Mouse (Mus musculus): ENCODE results near the gene Aire.
A peak's percentile ranks its signal among the peaks of the same experiment; 100 is the strongest.

Aire gene

DNA sequence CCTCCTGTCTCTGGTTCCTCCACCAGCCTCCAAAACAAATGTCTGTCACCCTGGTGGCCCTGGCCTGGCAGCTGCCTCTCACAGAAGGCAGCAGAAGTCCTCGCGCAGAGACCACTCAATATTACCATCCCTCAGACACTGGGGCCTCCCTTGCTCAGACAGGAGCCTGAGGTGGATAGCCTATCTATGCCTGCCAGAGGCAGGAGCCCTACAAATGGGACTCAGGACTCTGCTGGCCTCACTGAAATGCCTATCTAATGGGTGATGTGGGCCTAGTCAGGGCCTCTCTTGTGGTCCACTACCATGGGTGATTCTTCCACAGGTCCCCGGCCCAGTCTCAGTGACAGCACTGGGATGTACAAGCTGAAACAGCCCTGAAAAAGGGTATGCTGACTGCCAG lies 35.2 kb downstream of the Aire start:
- no peak for DNase-seq (ENCODE audit: inconsistent ontology term)

DNA sequence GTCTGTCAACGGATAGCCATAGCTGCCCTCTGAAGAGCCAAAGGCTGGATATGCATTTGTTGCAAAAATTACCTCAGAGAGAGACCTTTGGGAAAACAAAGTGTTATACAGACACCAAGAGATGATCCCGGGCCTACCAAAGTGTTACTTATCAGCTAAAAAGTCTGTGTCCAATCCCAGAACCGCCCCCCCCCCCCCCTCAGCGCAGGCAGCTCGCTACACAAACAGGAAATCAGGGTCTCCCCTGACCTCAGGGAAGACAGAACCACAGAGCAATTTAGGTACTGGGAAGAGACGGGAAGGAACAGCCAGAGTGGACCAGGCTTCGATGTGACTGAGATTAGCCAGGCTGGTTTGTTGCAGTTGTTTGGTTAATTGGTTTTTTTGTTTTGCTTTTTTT lies 36.2 kb downstream of the Aire start:
- DNase-seq (ENCODE audit: inconsistent ontology term), result no peak

DNA sequence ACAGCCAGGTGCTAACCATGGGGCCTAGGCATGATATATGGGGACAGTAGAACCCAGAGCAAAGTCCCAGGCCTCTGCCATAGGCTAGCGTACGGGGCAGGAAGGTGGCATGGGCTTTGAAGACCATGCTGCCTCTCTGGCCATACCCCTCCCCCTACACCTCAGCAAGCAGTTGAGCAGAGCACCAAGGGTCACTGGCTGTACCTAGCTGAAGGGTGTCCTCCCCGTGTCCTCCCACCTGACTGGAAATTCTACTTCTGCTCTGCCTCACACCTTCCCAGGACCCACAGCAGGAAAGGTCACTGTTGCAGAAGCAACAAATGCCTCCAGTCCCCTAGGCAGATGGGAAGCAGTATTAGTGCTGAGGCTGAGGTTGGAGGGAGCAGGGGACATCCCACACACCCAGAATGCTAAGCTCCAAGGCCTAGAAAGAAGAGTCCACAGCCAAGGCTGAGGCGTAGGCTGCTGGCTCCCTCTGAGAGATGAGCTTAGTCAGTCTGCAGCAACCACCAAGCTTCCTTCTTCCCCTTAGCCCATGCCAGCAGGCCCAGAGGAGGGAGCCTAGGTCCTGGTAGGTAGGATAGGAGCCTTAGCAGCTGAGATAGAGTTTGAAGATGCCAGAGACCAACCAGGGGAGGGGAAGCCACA lies 37.5 kb downstream of the Aire start:
- DNase-seq (ENCODE audit: inconsistent ontology term), result no peak

DNA sequence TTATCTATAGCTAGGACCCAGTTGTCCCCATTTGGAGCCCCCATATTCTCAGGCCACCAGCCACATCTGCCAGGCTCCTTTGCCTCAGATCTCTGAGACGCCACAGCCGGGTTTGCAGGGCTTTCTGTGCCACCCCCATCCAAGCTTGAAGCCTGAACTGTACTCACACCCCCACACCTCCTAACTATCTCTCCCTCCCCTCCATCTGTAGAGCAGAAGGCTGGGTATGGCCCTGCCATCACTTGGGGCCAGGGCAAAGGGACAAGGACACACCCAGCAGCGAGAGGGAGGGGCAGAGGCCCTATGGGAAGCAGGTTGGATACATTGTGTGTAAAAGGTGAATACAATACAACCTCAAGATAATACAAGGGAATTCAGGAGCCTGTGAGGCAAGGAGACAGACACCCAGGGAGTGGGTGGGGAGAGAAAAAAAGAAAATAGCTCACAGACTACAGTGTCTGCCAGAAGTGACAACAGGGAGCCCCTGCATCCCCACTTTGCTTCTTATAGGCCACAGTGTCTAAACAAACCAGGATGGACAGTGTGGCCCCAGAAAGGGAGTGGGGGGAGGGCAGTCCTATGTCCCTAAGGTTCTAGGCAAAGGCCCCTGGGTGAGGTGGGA lies 38.8 kb downstream of the Aire start:
- DNase-seq (ENCODE audit: inconsistent ontology term), result no peak

DNA sequence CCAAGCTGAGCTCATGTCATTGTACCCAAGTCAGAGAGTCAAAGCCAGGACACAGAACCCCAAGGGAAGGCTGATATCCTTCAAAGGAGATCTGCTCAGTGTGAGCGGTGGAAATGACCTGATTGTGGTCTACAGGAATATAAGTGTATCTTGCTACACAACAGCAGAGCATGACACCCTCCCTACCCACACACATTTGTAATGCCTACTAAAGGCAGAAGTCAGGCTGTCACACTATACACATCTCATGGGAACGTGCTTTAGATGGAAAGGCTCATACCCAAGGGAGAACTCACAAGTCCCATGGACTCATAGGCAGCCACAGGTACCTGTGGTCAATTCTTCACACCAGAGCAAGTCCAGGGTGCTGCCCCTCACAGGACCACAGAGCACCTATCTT lies 41.1 kb downstream of the Aire start:
- no peak for DNase-seq (ENCODE audit: inconsistent ontology term)

DNA sequence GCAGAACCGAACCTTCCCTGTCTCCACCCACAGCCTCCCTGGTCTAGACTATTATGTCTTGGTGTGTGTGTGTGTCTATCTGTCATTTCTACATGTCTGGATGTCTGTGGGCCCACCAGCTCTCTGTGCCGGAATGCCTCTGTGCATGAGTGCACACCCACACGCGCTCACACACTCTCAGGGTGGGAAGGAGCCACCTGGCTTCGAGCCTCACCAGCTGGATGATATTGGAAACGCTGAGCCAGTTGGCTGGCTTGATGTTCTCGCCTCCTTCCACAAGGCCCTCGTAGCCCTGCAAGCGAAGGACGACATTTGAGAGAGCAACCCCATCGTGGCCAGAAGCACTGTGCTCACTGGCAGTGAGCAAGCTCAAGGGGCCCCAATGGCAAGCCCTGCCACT lies 41.6 kb downstream of the Aire start:
- DNase-seq (ENCODE audit: inconsistent ontology term), result no peak

DNA sequence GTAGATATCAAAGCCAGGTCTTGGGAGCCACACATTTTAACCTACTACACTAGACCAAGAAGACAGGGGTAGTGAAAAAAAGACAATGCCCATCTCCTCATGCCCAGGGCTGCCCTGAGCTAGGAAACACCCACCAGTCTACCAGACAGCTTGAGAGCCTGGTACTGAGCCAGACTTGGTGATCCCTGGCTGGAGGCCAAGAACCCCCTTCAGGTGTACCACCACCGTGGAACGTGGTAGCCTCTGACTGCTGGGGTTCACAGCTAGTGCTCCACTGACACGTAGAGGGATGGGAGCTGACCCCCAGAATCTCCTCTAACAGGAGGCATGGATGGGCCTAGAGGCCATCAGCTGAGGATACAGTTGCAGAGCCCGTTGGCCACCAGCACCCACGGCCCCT lies 43.2 kb downstream of the Aire start:
- no peak for DNase-seq (ENCODE audit: inconsistent ontology term)

DNA sequence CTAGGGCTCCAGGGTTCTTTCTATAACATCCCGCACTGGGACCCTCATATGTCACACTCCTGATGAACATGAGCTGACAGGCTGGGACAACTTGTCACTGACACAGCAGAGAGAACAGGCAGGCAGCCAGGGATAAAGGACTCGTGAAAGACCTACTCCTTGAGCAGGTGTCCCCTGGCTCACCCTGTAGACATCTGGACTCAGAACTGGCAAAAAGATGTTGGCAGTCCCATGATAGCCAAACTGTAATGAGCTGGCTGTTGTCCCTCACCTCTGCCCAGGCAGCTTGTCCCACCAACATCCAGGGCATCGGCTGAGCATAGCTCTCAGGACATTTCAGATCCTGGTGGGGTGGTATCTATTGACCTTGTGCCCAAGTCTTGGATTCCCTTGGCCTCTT lies 47.8 kb downstream of the Aire start:
- no peak for DNase-seq (ENCODE audit: inconsistent ontology term)

DNA sequence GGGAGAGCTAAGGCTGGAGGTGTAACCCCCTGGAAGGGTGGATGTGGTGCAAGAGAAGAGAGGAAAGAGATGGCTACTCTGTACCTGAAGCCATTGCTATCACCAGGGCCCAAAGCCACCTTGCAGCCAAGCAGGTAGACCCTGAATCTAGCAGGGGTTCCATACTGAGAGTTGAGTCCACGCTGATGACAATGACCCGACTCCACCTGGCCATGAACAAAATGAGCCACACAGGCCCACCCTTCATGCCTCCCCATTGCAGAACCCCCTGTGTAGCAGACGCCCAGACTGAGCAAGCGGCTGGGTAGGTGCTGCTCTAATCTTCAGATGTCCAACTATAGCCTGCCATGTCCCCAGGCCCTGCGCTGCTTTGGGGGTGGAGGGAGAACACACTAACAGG lies 57.6 kb downstream of the Aire start:
- DNase-seq (ENCODE audit: inconsistent ontology term), result no peak

DNA sequence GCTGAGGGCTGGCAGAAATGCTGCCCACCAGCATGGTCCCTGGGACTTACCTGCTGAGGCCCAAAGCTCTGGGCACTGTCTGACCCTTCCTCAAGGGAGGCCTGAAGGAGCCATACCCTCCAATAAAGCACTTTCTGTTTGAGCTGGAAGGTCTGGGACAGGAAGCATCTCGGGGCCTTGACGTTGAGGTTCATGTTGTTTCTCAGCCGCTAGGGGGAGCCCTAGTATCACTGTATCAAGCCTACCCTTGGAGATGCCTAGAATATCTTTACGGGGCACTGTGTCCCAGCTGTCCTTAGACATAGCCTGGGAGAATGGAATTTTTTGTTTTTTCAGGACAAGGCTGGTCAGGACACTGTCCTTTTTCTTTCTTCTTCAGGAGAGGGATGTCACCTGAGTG lies 58.8 kb downstream of the Aire start:
- DNase-seq (ENCODE audit: inconsistent ontology term), result peak; percentile 67

Measured in Muller cell, postnatal 12 days (primary cell).